Mouse (Mus musculus) cerebellum, postnatal 4 days (tissue): Measurements from ENCODE around the gene Pkmyt1.

ENCODE experiments used
- DNase-seq, 2 experiments: peaks; one replicate each; pipeline ENCODE4 v3.0.0; 2022; ENCODE audit warnings: low spot score in 2 of 2, mixed read lengths in 1 of 2

Gene Pkmyt1

GRCm38 (mm10) chr17:23721886-23722285 lies 4.2 kb upstream of the Pkmyt1 start:
- DNase-seq, result no peak

- no peak for DNase-seq
These were observed 3.6 kb upstream of the Pkmyt1 start, which contains the start of gene 1520401A03Rik for GRCm38 (mm10) chr17:23722376-23723125. Gene 1520401A03Rik (minus strand): TSS chr17:23722783.

- DNase-seq, result no peak
These were observed 659 bp upstream of the Pkmyt1 start for GRCm38 (mm10) chr17:23725477-23725876.

- DNase-seq, result peak; percentile 47 to 74
These were observed 614 bp downstream of the Pkmyt1 start for GRCm38 (mm10) chr17:23726758-23727142.

DNA sequence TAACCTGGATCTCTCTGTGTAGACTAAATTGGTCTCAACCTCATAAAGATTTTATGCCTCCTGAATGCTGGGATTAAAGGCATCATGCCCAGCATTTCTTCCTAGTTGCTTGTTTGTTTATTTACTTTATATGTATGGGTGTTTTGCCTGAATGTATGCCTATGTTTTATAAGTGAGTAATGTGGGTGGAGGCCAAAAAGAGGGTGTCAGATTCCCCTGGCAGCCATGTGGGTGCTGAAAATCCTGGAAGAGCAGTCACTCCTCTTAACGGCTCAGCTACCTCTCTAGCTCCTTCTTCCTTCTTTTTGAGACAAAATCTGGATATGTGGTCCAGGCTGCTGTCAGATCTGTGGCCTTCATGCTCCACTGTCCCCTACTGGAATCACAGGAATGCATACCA lies 4.3 kb downstream of the Pkmyt1 start:
- no peak for DNase-seq

DNA sequence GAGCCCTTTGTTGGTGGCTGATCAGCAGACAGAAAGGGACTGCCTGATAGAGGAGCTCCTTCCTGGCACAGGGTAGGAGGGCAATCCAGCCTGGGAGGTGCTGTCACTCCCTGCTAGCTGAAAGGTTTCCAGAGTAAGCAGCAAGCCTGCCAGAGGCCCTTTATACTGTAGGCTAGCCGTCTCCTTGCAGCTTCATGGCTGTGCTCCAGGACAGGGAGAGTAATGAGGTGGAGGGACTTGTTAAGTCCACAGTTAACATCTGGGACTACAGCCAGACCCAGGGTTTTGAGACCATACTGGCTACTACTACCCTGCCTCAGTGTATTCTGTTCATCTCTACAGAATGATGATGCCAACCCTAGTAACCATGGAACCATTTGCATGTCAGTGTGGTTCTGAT lies 8.2 kb downstream of the Pkmyt1 start:
- DNase-seq, result no peak

- no peak for DNase-seq
These were observed 11.6 kb downstream of the Pkmyt1 start for GRCm38 (mm10) chr17:23737493-23738445.

GRCm38 (mm10) chr17:23738836-23739201 lies 12.7 kb downstream of the Pkmyt1 start:
- DNase-seq, result no peak

DNA sequence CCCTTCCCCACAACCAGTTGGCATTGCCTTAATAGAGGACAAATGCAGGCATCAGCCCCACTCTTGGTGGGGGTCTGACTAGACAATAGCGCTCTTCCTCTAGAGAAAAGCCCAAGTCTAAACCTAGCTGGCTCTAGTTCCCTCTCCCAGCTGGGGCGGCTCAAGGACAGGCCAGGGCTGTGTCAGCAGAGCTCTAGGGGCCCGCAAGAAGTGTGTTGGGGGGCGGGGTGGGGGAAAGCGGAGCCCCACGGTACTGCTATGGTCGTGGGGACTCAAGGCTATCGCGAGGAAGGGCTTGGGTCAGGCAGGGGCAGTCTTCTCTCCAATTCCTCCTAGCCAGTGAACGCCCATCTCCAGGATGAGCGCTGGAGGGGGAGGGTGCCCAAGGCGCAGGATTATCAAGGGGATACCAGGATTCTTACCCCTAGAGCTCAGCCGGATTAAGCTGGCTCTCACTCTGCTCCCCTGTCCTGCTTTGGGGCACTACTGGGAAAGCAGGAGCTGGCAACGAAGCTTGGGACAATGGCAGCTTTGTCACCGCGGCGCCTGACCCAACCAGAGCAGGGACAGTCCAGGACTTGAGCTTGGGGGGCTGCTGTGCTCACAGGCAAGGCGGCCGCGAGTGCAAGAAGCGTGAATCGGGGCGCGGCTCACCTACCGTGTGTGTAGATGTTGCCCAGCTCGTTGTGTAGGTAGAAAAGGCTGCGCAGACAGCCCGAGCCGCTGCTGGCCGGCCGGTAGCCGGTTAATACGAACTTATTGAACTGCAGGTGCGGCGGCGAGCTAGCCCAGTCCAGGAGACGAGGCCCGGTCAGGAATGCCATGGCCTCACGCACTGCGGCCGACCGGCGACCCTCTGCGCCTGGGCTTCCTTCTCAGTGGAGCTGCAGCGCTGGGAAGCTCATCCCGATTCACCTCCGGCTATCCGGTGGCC lies 13.3 kb downstream of the Pkmyt1 start:
- peak in 1 of 2 experiments; percentile 33 for DNase-seq

DNA sequence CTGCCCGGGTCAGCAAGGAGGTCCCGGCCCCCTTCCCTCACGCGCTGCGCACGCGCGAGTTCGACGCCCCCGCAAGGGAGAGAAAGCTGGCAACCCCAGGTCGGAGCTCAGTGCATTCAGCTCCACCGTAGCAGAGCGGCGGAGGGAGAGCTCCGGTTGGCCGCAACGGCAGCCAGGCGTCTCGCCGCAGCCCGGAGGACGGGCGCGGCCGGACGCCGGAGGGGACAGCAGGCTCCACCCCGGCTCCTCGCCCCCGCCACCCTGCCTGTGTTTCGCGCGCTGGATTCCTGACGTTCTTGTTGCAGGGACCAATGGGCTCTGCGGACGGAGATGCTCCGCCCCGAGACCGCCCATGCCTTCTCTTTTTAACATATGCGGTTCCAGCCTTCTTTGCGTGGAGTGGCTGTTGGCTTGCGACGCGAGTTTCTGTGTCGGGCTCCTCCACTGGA lies 14.0 kb downstream of the Pkmyt1 start:
- peak; percentile 74 to 84 for DNase-seq

DNA sequence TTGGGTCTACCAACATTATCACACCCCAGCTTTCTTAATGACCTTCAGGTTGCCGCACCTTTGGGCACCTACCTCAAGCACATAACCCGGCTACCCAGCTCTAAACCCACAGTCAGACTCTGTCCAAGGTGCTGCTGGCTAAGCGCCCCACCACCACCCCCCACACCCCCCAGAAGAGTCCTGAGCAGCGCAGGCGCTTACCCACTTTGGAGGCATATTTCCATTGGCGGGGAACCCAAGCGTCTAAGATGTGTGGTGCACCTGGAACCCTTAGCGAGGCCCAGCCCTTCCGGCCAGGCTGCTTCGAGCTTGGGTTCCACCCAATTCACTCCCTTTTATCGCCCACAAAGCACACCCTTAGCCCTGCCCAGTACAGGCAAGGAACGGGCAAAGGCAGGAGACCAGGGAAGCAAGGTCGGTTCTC lies 14.5 kb downstream of the Pkmyt1 start, which contains the start of gene Paqr4:
Paqr4 (minus strand) TSS at position 270 of the 424 bp plus-strand sequence.
- no peak for DNase-seq

GRCm38 (mm10) chr17:23741359-23742209 lies 15.4 kb downstream of the Pkmyt1 start:
- no peak for DNase-seq

DNA sequence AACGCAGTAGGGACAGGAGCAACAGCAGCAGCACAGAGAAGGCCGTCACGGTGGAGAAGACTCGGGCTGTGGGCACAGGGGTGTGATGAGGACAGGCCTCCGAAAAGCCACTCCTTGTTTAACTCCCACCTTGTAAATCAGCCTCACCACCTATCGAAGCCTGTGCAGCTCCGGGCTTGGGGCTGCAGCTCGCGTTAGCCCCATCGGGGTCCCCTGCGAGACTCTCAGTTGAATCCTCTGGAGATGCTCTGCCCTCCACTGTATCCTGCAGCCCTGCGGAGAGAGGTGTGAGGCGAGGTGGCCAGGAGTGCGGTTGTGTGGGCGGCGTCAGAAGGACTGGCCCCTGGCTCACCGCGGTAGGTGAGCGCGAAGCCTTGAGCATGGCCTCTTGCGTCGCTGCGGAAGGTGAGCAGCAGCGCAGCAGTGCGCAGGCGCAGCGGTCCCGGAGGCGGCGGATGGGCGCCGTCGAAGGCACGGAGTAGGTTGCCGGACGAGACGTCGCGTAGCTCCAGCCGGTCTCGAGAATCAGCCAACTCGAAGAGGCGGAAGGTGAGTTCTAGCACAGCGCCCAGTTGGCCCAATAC lies 16.2 kb downstream of the Pkmyt1 start:
- no peak for DNase-seq

DNA sequence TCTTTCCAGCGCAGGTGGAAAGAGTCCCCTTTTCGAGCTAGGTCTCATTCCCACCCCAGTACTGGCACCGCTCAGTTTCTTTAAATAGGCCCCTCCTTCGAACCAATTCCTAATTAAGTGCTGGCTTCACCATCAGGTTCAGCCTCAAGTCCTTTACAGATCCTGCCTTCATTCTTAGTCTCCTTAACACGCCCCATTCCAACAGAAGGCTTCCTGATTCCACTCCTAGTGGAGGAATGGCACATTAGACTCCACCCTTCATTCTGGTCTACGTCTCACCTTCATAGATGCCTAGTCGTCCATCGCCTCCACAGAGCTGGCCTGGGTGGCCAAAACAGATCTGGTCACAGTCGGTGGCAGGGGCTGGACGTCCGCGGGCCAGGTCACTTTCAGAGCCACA lies 16.8 kb downstream of the Pkmyt1 start:
- no peak for DNase-seq

DNA sequence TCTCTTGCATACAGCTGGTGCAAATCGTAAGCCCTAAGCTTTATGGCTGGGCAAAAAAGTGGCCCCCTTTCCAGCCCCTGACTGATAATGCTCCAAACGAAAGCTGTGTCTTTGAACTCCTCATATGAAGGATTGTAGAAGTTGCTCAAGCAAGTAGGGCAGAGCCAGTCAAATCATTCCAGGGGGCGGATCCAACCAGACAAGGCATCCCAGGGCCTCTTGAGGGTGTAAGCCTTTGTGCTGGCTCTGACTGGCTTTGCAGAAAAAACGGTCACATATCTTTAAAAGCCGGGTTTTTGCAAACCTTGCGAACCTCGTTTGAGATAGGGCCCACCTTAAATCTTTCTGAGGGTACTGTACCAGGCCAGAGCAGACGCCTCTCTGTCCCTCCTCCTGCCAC lies 17.9 kb downstream of the Pkmyt1 start:
- no peak for DNase-seq

GRCm38 (mm10) chr17:23744651-23745050 lies 18.5 kb downstream of the Pkmyt1 start:
- no peak for DNase-seq

DNA sequence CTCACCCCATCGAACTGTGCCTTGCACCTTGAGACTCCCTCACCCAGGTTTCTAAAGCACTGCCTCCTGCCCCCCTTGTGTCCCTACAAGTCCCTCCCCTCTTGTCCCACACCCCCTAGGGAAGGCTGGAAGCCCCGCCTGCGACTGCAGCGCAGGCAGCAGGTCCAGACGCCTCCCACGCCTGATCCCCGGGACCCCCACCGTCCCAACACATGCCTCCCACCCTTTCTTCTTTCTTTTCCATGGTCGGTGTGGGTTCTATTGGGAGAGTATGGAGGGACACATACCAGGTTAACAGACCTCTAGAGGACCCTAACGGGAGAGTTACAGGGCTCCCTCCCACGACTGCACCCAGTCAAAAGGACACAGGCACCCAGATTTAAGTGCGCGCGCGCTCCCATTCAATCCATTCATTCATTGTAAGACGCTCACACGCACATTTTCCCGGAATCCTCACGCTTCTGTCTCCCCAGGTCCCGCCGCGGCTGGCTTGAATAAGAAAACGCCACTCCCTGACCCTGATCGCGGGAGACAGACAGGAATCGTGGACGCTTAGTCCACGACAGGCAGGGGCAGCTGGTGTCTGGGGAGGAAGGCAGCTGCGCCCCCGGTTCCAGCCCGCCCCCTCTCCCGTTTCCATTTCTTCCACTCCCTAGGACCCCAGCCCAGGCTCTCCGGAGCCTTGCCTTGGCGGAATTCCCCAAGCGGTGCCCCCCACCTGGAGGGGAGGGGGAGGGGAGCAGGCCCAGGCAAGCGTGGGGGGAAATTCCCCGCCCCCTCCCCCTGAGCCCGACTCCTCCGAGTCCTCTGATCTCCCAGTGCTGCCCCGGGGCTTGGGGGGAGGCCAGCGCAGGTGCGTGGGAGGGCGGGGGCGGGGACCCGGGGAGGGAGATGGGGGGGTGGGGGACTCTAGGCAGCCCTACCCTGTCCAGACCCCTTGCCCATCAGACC lies 19.4 kb downstream of the Pkmyt1 start, which contains the start of gene Kremen2:
Kremen2 (minus strand) TSS at position 533 of the 951 bp plus-strand sequence.
- no peak for DNase-seq

GRCm38 (mm10) chr17:23746311-23746710 lies 20.2 kb downstream of the Pkmyt1 start:
- no peak for DNase-seq

GRCm38 (mm10) chr17:23746767-23747166 lies 20.6 kb downstream of the Pkmyt1 start:
- no peak for DNase-seq
